Mouse (Mus musculus) gastrocnemius, adult 2 months (tissue): ENCODE measurements around the gene H2-Oa. TPM values are rescaled to one million over a fixed set of nuclear protein-coding genes. Genes with fewer than 3 reads are reported as not detected.

Experiments used
- DNase-seq: peaks from one replicate; pipeline ENCODE4 v3.0.0; 2022
- H3K27ac ChIP-seq: fragments of 200-600 bp; 2 replicates; pipeline ENCODE4 v1.8.1; 2022; ENCODE audit warnings: mild to moderate bottlenecking
- H3K4me3 ChIP-seq: fragments of 200-600 bp; 2 replicates; pipeline ENCODE4 v1.8.1; 2022; ENCODE audit warnings: mild to moderate bottlenecking, moderate library complexity
- CTCF ChIP-seq: fragments of 200-600 bp; IDR thresholded peaks from 2 replicates; pipeline ENCODE4 v1.8.1; 2022; ENCODE audit warnings: antibody characterized with exemption, mild to moderate bottlenecking, moderate library complexity
- intact Hi-C: fragments of 180-260 bp; cut with DNase I; formaldehyde crosslinking; loops from one replicate; pipeline ENCODE4 v1.15.1; 2025
- total RNA-seq, 2 experiments: library from RNA; stranded (reverse); gene quantifications; 2 replicates each; pipeline ENCODE4 v1.2.3; 2021

The H2-Oa gene
- total RNA-seq, 2 experiments from 2014 or later = not detected

GRCm38 (mm10) chr17:34119249-34120179 lies 27.4 kb downstream of the H2-Oa start, which contains the start of gene H2-DMa:
H2-DMa (plus strand) TSS chr17:34119541.
- intact Hi-C loops = loop anchor here (5.0 kb wide), 1 partner anchor 87 kb away; the partner anchor contains the start of genes Rxrb and Slc39a7
- H3K4me3 ChIP-seq = peak within 1 kb of the TSS; percentile 81
- peak within 1 kb of the TSS; percentile 99 for H3K27ac ChIP-seq
- DNase-seq = peak; percentile 99
- TF ChIP-seq CTCF = no peak

- Histone ChIP-seq H3K4me3 (peak overlapping the region; percentile 81), H3K27ac (peak overlapping the region; percentile 99)
- TF ChIP-seq CTCF = no peak
- intact Hi-C loops = loop anchor here (5.0 kb wide), 1 partner anchor 88 kb away; the partner anchor contains the start of genes Rxrb and Slc39a7
- DNase-seq = peak; percentile 96
Observed at GRCm38 (mm10) chr17:34120180-34120723, 28.1 kb downstream of the H2-Oa start.

DNA sequence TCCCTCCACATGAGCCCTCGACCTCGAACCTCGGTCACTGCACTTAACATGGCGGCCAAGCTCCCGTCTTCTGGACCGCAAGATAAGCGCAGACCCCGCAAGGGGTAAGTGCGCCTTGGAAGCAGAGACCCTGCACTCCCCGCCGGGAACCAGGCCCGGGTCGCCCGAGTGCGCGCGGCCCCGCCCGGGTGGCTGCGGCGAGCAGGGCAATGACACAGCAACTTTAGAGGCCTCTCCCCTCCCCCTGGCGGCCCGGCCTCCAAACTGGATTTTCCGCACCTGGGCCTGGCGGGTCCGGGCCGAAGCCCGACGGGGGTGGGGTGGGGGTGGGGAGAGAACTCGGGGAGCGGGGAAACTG lies 28.7 kb downstream of the H2-Oa start:
- TF ChIP-seq CTCF = peak; percentile 49
- intact Hi-C loops = loop anchor here (5.0 kb wide), 1 partner anchor 88 kb away; the partner anchor contains the start of genes Rxrb and Slc39a7
- peak; percentile 96 for DNase-seq
- Histone ChIP-seq H3K4me3 (peak overlapping the region; percentile 81), H3K27ac (peak overlapping the region; percentile 99)

GRCm38 (mm10) chr17:34121172-34121878 lies 29.2 kb downstream of the H2-Oa start:
- intact Hi-C loops = loop anchor here (5.0 kb wide), 1 partner anchor 89 kb away; the partner anchor contains the start of genes Rxrb and Slc39a7
- peak overlapping the region; percentile 81 for H3K4me3 ChIP-seq
- TF ChIP-seq CTCF = no peak
- peak; percentile 94 for DNase-seq
- H3K27ac ChIP-seq = peak overlapping the region; percentile 99

DNA sequence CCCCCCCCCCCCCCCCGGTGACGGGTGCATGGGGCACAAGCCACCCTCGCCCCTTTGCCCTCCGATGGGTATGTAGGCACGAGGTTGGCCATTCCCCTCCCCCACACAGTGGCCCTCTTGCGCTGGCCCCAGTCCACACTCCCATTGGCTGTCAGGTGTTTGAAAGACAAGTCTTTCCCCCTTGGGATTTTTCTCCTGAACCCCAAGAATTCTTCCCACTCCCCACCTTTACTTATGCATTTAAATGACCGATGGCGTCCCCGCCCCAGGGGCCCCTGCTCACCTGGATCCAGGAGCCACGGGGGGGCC lies 29.7 kb downstream of the H2-Oa start:
- Histone ChIP-seq H3K4me3 (peak overlapping the region; percentile 81), H3K27ac (peak overlapping the region; percentile 99)
- intact Hi-C loops = loop anchor here (5.0 kb wide), 1 partner anchor 90 kb away; the partner anchor contains the start of genes Rxrb and Slc39a7
- peak; percentile 85 for DNase-seq
- TF ChIP-seq CTCF = no peak

DNA sequence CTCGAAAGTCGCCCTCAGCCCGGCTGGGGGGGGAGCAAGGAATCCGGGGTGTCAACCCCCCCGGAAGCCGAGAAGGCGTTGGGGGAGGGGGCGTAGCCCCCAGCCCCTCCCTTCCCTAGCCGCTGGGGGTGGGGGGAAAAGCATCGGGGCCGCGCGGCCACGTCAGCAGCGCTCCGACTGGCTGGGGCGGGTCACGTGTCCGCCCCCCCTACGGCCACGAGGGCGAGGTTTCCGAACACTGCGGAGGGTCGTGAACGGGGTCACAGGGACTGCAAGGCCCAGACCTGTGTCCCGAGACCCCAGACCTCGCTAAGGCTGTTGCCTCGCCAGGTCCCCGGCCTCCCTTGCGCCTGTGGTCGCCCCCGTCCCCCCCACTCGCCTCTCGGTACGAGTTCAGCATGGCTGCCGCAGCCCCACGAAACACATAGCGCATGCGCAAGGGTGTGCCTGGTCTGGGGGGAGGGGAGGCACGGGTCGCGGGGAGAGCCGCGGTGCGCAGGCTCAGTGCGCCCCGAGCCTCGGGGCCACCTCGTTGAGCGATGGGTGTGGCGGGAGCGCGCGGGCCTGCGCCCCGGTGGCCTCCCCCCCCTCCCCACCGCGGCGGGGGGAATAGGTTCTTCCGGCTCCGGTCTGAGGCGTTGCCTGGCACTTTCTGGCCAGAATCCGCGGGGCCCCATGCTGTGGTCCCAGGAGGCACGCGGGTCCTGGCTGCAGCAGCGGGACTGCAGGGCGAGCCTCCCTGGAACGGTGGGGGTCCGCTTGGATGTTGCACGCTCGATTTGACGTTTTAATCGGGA lies 30.2 kb downstream of the H2-Oa start, which contains the start of gene Brd2:
Brd2 (minus strand) TSS at position 447 of the 797 bp plus-strand sequence.
- DNase-seq = peak; percentile 99
- intact Hi-C loops = loop anchor here (5.0 kb wide), 1 partner anchor 90 kb away; the partner anchor contains the start of genes Rxrb and Slc39a7
- Histone ChIP-seq H3K4me3 (peak within 1 kb of the TSS; percentile 81), H3K27ac (peak within 1 kb of the TSS; percentile 99)
- peak; percentile 10; the same call in 1 of the 2 replicates for TF ChIP-seq CTCF

GRCm38 (mm10) chr17:34123111-34123510 lies 31.0 kb downstream of the H2-Oa start:
- Histone ChIP-seq H3K4me3 (peak overlapping the region; percentile 81), H3K27ac (peak overlapping the region; percentile 99)
- TF ChIP-seq CTCF = no peak
- intact Hi-C loops = loop anchor here (5.0 kb wide), 1 partner anchor 91 kb away; the partner anchor contains the start of genes Rxrb and Slc39a7
- no peak for DNase-seq

DNA sequence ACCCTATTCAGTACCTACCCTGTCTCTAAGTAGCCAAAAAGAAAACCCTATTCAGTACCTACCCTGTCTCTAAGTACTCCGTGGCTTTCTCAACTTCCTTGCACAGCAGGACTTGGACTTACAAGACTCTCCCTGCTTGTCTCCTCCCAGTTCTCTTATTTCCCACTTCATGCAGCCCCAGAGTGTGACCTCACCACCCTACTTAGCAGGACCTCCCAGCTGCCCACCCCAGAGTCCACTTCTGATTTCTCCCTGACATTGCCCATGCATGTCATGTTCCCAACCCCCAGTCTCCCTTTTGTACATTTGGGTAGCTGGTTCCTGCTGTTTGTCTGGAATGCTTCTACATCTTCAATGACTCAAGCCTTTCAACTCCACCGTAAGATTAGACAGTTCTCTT lies 31.4 kb downstream of the H2-Oa start:
- TF ChIP-seq CTCF = no peak
- peak; percentile 51 for DNase-seq
- intact Hi-C loops = loop anchor here (5.0 kb wide), 1 partner anchor 91 kb away; the partner anchor contains the start of genes Rxrb and Slc39a7
- Histone ChIP-seq H3K27ac (peak overlapping the region; percentile 99), H3K4me3 (peak overlapping the region; percentile 81)

DNA sequence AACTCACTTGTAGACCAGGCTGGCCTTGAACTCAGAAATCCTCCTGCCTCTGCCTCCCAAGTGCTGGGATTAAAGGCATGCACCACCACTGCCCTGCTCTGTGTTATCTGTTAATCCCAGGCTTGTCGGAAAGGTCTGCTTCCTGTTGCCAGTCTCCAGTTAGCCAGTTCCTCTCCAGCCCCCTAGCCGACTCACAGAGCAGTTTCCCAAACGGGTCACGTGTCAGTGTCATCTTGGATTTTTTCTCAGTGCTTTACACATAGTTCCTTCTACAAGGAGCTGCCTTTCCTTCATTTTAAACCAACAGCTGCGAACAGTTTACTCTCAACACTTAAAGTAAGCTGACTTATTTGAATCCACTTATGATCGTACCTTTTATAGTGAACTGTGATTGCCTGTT lies 32.5 kb downstream of the H2-Oa start:
- TF ChIP-seq CTCF = no peak
- intact Hi-C loops = loop anchor here (5.0 kb wide), 1 partner anchor 92 kb away; the partner anchor contains the start of genes Rxrb and Slc39a7
- H3K4me3 ChIP-seq = peak overlapping the region; percentile 23
- DNase-seq = no peak
- peak overlapping the region; percentile 24 for H3K27ac ChIP-seq

DNA sequence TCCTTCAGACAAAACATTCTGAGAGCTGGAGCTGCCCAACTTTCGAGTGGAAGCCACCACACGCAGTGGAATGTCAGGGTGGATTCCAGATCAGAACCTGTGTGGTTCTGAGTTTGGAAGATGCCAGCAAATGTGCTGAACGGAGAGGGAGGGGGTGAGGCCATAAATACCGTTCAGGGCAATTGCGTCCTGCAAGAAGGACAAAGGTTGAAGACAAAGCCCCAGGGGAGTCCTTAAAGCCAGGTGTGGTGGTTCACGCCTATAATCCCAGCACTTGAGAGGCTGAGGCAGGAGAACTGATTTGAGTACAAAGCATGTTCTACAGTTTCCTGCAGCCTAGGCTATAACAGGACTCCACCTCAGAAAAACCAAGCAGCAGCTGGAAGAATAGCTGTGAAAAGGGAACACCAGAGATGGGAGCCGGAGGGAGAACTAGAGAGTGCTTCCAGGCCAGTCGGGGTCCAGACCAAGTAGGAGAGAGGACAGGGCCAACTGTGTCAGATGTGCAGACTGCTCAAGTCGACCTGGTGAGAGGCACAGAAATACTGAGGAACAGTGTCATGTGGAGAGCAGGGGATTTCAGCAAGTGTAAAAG lies 34.8 kb downstream of the H2-Oa start:
- no peak for DNase-seq
- intact Hi-C loops = no loop called here

DNA sequence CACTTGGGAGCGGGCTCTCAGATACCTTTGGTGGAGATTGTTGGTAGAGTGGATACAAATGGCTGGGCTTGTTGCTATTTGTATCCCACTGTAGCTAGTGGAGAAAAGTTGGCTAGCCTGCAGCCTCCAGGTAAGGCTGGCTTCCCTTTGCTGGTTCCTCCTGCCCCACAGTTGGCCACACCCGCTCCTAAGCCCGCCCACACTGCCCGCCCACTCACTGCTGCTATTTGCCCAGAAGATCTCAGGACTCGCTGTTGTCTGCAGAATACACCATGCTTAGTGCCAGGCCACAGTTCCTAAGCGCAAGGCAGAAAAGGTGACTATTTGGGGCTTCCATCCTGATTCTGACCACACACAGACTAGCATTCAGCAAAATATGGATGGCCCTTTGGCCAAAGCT lies 35.3 kb downstream of the H2-Oa start:
- TF ChIP-seq CTCF = no peak
- peak overlapping the region; percentile 40; the same call in 1 of the 2 replicates for H3K27ac ChIP-seq
- intact Hi-C loops = no loop called here
- DNase-seq = peak; percentile 67
- no peak overlapping the region for H3K4me3 ChIP-seq

More for the DNA sequence above, 34.8 kb downstream of the H2-Oa start:
- Histone ChIP-seq H3K27ac (peak overlapping the region; percentile 28; the same call in 1 of the 2 replicates), H3K4me3 (no peak overlapping the region)
- TF ChIP-seq CTCF = no peak
